Mouse (Mus musculus): ENCODE measurements around the gene Sectm1a. TPM values are rescaled to one million over a fixed set of nuclear protein-coding genes. Genes with fewer than 3 reads are reported as not detected.
"Not testable (repeated sequence)": the region's sequence is repeated elsewhere in the genome, so short reads cannot be mapped to it uniquely, and the experiment has no call there.

Gene Sectm1a
- total and polyA plus RNA-seq, 2 experiments: 0.55 to 0.76 TPM

GRCm38 (mm10) chr11:121111051-121111450, 30.0 kb upstream of the Sectm1a start:
- Histone ChIP-seq H3K4me3 (ENCODE audit: insufficient read depth, low read depth, low read length) (no peak overlapping the region), H3K4me1 (ENCODE audit: control insufficient read depth, insufficient read depth, low read length) (peaks cover 2% of the 10 kb centered on the region; the same call in 1 of the 2 replicates), H3K79me2 (ENCODE audit: control insufficient read depth, insufficient read depth, low read length) (no peaks in the 10 kb centered on the region), H3K9ac (ENCODE audit: low read depth, low read length) (no peak overlapping the region), H3K36me3 (ENCODE audit: control insufficient read depth, insufficient read depth, low read length) (no peaks in the 10 kb centered on the region), H3K27me3 (ENCODE audit: control insufficient read depth, insufficient read depth, low read length) (no peaks in the 10 kb centered on the region), H3K27ac (replicated peaks; ENCODE audit: insufficient read depth, low read depth, low read length) (no peak overlapping the region)
- WGBS: 95% methylated on average over 3 of the region's 3 CpGs
- TF ChIP-seq CTCF (IDR thresholded peaks at IDR 0.05; ENCODE audit: low read depth, low read length) (no peak), POLR2A (IDR thresholded peaks at IDR 0.05; ENCODE audit: extremely low read depth, insufficient read depth, low read length) (no peak)
- DNase-seq (ENCODE audit: extremely low read depth, low read depth, low spot score): no peak

DNA sequence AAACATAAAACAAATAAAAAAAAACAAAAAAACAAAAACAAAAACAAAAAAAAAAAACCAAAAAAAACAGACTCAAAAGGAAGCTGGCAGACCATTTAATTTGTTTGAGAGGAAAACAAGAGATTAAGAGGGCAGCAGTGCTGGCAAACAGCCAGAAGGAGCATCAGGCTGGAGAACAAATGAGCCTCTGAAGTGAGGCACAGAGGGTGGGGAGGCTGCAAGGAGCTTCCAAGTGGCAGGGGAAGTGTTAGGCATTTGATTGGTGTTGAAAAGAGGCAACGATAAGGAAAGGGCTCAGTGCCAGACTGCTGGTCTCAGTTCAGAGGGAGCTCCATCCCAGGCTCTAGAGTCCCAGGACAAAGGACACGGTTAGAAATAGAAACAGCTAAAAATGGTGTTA, 29.0 kb upstream of the Sectm1a start:
- Histone ChIP-seq H3K79me2 (ENCODE audit: control insufficient read depth, insufficient read depth, low read length) (no peaks in the 10 kb centered on the region), H3K36me3 (ENCODE audit: control insufficient read depth, insufficient read depth, low read length) (no peaks in the 10 kb centered on the region), H3K4me1 (ENCODE audit: control insufficient read depth, insufficient read depth, low read length) (peaks cover 2% of the 10 kb centered on the region; the same call in 1 of the 2 replicates), H3K27me3 (ENCODE audit: control insufficient read depth, insufficient read depth, low read length) (no peaks in the 10 kb centered on the region), H3K27ac (replicated peaks; ENCODE audit: insufficient read depth, low read depth, low read length) (no peak overlapping the region), H3K9ac (ENCODE audit: low read depth, low read length) (no peak overlapping the region), H3K4me3 (ENCODE audit: insufficient read depth, low read depth, low read length) (no peak overlapping the region)
- DNase-seq (ENCODE audit: extremely low read depth, low read depth, low spot score): peak; percentile 41
- TF ChIP-seq CTCF (IDR thresholded peaks at IDR 0.05; ENCODE audit: low read depth, low read length): no peak
- TF ChIP-seq POLR2A (IDR thresholded peaks at IDR 0.05; ENCODE audit: extremely low read depth, insufficient read depth, low read length): no peak
- 5% methylated on average over 2 of the region's 2 CpGs for WGBS

DNA sequence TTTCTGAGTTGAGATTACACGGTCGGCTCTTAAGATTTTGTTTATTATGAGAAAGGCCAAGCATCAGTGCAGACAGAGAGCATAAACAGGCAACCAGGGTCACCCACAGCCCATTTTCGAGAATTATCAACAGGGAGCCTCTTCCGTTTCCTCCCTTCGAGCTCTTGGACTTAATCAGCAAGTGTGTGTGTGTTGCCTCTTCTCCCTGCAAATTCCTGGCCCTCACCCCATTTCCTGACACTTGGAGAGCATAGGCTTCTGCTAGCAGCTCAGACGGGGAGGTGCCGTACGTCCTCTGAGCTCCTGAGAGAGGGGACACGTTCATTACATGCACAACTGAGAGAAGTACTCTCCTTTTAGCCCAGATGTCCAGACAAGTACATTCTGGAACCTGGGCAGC, 27.0 kb upstream of the Sectm1a start:
- Histone ChIP-seq H3K79me2 (ENCODE audit: control insufficient read depth, insufficient read depth, low read length) (no peaks in the 10 kb centered on the region), H3K27me3 (ENCODE audit: control insufficient read depth, insufficient read depth, low read length) (no peaks in the 10 kb centered on the region), H3K4me3 (ENCODE audit: insufficient read depth, low read depth, low read length) (no peak overlapping the region), H3K27ac (replicated peaks; ENCODE audit: insufficient read depth, low read depth, low read length) (no peak overlapping the region; the same call in 1 of the 2 replicates), H3K36me3 (ENCODE audit: control insufficient read depth, insufficient read depth, low read length) (no peaks in the 10 kb centered on the region), H3K4me1 (ENCODE audit: control insufficient read depth, insufficient read depth, low read length) (peaks cover 2% of the 10 kb centered on the region; the same call in 1 of the 2 replicates), H3K9ac (ENCODE audit: low read depth, low read length) (no peak overlapping the region)
- DNase-seq (ENCODE audit: extremely low read depth, low read depth, low spot score): peak; percentile 53
- no peak for TF ChIP-seq CTCF (IDR thresholded peaks at IDR 0.05; ENCODE audit: low read depth, low read length)
- no peak for TF ChIP-seq POLR2A (IDR thresholded peaks at IDR 0.05; ENCODE audit: extremely low read depth, insufficient read depth, low read length)
- WGBS: 69% methylated on average over 9 of the region's 9 CpGs

DNA sequence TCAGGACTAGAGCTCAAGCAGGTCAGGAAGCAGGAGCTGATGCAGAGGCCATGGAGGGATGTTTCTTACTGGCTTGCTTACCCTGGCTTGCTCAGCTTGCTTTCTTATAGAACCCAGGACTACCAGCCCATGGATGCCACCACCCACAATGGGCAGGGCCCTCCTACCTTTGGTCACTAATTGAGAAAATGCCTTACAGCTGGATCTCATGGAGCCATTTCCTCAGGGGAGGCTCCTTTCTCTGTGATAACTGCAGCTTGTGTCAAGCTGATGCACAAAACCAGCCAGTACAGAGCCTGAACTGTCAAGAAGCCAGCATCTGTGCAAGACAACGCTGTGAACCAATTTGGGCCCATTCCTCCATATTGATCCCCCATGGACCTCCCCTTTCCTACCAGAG, 26.2 kb upstream of the Sectm1a start:
- H3K36me3 ChIP-seq (ENCODE audit: control insufficient read depth, insufficient read depth, low read length); H3K4me1 ChIP-seq (ENCODE audit: control insufficient read depth, insufficient read depth, low read length); H3K4me3 ChIP-seq (ENCODE audit: insufficient read depth, low read depth, low read length); H3K27ac ChIP-seq (replicated peaks; ENCODE audit: insufficient read depth, low read depth, low read length); DNase-seq (ENCODE audit: extremely low read depth, low read depth, low spot score); H3K9ac ChIP-seq (ENCODE audit: low read depth, low read length); H3K79me2 ChIP-seq (ENCODE audit: control insufficient read depth, insufficient read depth, low read length); H3K27me3 ChIP-seq (ENCODE audit: control insufficient read depth, insufficient read depth, low read length): not testable (repeated sequence)
- 78% methylated on average over 1 of the region's 1 CpGs for WGBS

DNA sequence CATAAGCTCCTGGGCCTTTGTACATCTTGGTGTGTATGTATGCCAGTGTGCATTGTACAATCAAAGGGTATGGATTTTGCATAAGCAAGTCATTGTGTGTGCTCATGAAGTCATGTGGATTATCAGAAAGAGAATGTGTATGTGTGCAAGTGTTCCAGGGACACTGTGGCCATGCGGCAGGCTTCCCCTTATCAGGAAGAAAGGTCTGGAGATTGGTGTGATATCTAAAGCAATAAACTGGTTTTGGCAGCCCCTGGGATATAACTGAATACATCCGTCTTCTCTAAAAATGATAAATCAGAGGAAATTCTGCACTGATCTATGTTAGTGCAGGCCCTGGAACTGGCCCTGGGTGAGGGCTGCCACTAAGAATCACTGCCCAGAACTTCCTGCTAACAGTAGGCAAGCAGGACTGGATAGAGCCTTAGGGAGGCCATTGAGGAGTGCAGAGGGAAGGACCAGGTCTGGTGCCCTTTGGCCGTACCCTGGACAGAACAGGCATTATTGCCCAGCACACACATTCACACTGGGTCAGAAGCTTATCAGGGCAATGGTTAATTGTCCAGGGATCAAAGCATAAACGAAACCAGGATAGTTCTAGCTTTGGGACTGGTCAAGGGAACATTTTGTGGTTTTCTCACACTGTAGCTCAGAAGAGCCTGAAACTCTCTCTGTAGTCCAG, 20.2 kb upstream of the Sectm1a start:
- WGBS: 55% methylated on average over 4 of the region's 4 CpGs
- H3K27me3 ChIP-seq (ENCODE audit: control insufficient read depth, insufficient read depth, low read length): no peaks in the 10 kb centered on the region
- TF ChIP-seq CTCF (IDR thresholded peaks at IDR 0.05; ENCODE audit: low read depth, low read length) (no peak), POLR2A (IDR thresholded peaks at IDR 0.05; ENCODE audit: extremely low read depth, insufficient read depth, low read length) (no peak)
- no peak overlapping the region for H3K27ac ChIP-seq (replicated peaks; ENCODE audit: insufficient read depth, low read depth, low read length)
- no peak overlapping the region for H3K4me3 ChIP-seq (ENCODE audit: insufficient read depth, low read depth, low read length)
- no peak for DNase-seq (ENCODE audit: extremely low read depth, low read depth, low spot score)
- H3K36me3 ChIP-seq (ENCODE audit: control insufficient read depth, insufficient read depth, low read length): no peaks in the 10 kb centered on the region
- no peak overlapping the region for H3K9ac ChIP-seq (ENCODE audit: low read depth, low read length)
- no peaks in the 10 kb centered on the region for H3K79me2 ChIP-seq (ENCODE audit: control insufficient read depth, insufficient read depth, low read length)
- H3K4me1 ChIP-seq (ENCODE audit: control insufficient read depth, insufficient read depth, low read length): no peaks in the 10 kb centered on the region

GRCm38 (mm10) chr11:121100692-121101091, 19.7 kb upstream of the Sectm1a start:
- H3K9ac ChIP-seq (ENCODE audit: low read depth, low read length): no peak overlapping the region
- H3K27me3 ChIP-seq (ENCODE audit: control insufficient read depth, insufficient read depth, low read length): no peaks in the 10 kb centered on the region
- DNase-seq (ENCODE audit: extremely low read depth, low read depth, low spot score): no peak
- no peak overlapping the region for H3K4me3 ChIP-seq (ENCODE audit: insufficient read depth, low read depth, low read length)
- H3K79me2 ChIP-seq (ENCODE audit: control insufficient read depth, insufficient read depth, low read length): no peaks in the 10 kb centered on the region
- H3K27ac ChIP-seq (replicated peaks; ENCODE audit: insufficient read depth, low read depth, low read length): no peak overlapping the region
- H3K4me1 ChIP-seq (ENCODE audit: control insufficient read depth, insufficient read depth, low read length): no peaks in the 10 kb centered on the region
- TF ChIP-seq CTCF (IDR thresholded peaks at IDR 0.05; ENCODE audit: low read depth, low read length): no peak
- TF ChIP-seq POLR2A (IDR thresholded peaks at IDR 0.05; ENCODE audit: extremely low read depth, insufficient read depth, low read length): no peak
- 22% methylated on average over 7 of the region's 7 CpGs for WGBS
- no peaks in the 10 kb centered on the region for H3K36me3 ChIP-seq (ENCODE audit: control insufficient read depth, insufficient read depth, low read length)
